In the genomic region with DNA sequence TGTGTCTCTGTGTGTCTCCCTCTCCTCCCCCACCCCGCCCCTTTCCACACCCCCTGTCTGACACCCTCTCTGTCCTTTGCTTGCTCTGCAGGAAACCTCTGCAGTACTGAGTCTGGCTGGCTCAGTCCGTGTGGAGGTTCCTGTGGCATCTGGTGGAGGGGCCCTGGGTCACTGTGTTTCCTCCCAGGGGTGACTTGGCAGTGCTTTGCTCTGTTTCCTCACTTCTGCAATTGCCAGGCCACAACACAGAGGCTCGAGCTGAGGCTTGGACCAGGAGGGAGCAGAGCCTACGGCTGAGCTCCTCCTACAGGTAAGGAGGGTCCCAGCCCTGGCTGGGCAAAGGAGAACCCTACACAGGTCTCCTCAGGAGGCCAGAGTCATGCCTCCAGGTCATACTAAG, we compare ENCODE assay signal across 8 mouse cellular contexts. TPM values are rescaled to one million over a fixed set of nuclear protein-coding genes. Genes with fewer than 3 reads are reported as not detected.
DNase-seq lines count a peak whose midpoint lies in the region; ATAC-seq and TF ChIP-seq lines count a peak whose summit lies in the region.

A gene (plus strand): TSS at position 103 of the 400 bp plus-strand sequence.

- H3K27me3 ChIP-seq in kidney, embryonic 16.5 days (ENCODE audit: insufficient read depth, low read length) = no peaks in the 10 kb centered on the region
- H3K27me3 ChIP-seq in heart, embryonic 16.5 days (ENCODE audit: control insufficient read depth, insufficient read depth, low read length) = no peaks in the 10 kb centered on the region
- H3K27me3 ChIP-seq in lung, embryonic 16.5 days (ENCODE audit: control insufficient read depth, insufficient read depth, low read depth, low read length) = no peaks in the 10 kb centered on the region
- H3K27me3 ChIP-seq in hindbrain, postnatal 0 days (ENCODE audit: insufficient read depth, low read length) = no peaks in the 10 kb centered on the region

- whole genome bisulfite sequencing in kidney, embryonic 16.5 days = 30% methylated on average over 4 of the region's 4 CpGs
- WGBS in heart, embryonic 16.5 days = 16% methylated on average over 4 of the region's 4 CpGs
- 16% methylated on average over 4 of the region's 4 CpGs for WGBS in lung, embryonic 16.5 days
- WGBS in hindbrain, postnatal 0 days = 40% methylated on average over 4 of the region's 4 CpGs

- no peak for ATAC-seq in kidney, embryonic 16.5 days (ENCODE audit: low FRiP score, low TSS enrichment)
- ATAC-seq in heart, embryonic 16.5 days (replicated peaks; ENCODE audit: extremely low read depth, insufficient read depth, low FRiP score) = peak; percentile 51; the same call in 1 of the 2 replicates
- peak; percentile 70 for ATAC-seq in lung, embryonic 16.5 days (ENCODE audit: low read depth)
- no peak for ATAC-seq in hindbrain, postnatal 0 days

- peak; percentile 29 to 52 for DNase-seq in kidney, postnatal 36 days
- DNase-seq in adrenal gland, postnatal 36 days = peak; percentile 16 to 43
- DNase-seq in cerebellum, adult 11-12 months = no peak
- DNase-seq in testis, postnatal 10 days (ENCODE audit: low spot score) = no peak
- DNase-seq in hindbrain, postnatal 0 days (ENCODE audit: low spot score) = no peak

- H3K4me2 ChIP-seq in kidney, embryonic 16.5 days (replicated peaks; ENCODE audit: low read depth, low read length) = no peak within 1 kb of the TSS
- H3K4me2 ChIP-seq in heart, embryonic 16.5 days (ENCODE audit: low read depth, low read length) = no peak within 1 kb of the TSS
- H3K4me2 ChIP-seq in lung, embryonic 16.5 days (ENCODE audit: low read depth, low read length) = no peak within 1 kb of the TSS
- no peak within 1 kb of the TSS for H3K4me2 ChIP-seq in hindbrain, postnatal 0 days (ENCODE audit: low read depth, low read length)

- H3K27ac ChIP-seq in kidney, embryonic 16.5 days (ENCODE audit: low read length) = no peak within 1 kb of the TSS
- no peak within 1 kb of the TSS for H3K27ac ChIP-seq in heart, embryonic 16.5 days (ENCODE audit: low read length)
- H3K27ac ChIP-seq in lung, embryonic 16.5 days (ENCODE audit: low read length) = no peak within 1 kb of the TSS
- no peak within 1 kb of the TSS for H3K27ac ChIP-seq in hindbrain, postnatal 0 days

- no peak within 1 kb of the TSS for H3K9ac ChIP-seq in kidney, embryonic 16.5 days (replicated peaks; ENCODE audit: low read length)
- H3K9ac ChIP-seq in heart, embryonic 16.5 days (ENCODE audit: low read length) = no peak within 1 kb of the TSS
- peak within 1 kb of the TSS; percentile 1; the same call in 1 of the 2 replicates for H3K9ac ChIP-seq in lung, embryonic 16.5 days (ENCODE audit: low read length)
- H3K9ac ChIP-seq in hindbrain, postnatal 0 days (replicated peaks; ENCODE audit: low read length) = no peak within 1 kb of the TSS

- 0 out of 2 replicates have a peak, but pooled peaks cover 1% of the 10 kb centered on the region for H3K9me3 ChIP-seq in kidney, embryonic 16.5 days (ENCODE audit: low read length)
- H3K9me3 ChIP-seq in heart, embryonic 16.5 days (replicated peaks; ENCODE audit: control insufficient read depth, low read length) = no peaks in the 10 kb centered on the region
- no peaks in the 10 kb centered on the region for H3K9me3 ChIP-seq in lung, embryonic 16.5 days (ENCODE audit: control insufficient read depth, low read length)
- H3K9me3 ChIP-seq in hindbrain, postnatal 0 days (ENCODE audit: low read length) = no peaks in the 10 kb centered on the region

- H3K4me1 ChIP-seq in kidney, embryonic 16.5 days (ENCODE audit: insufficient read depth, low read length) = no peaks in the 10 kb centered on the region
- H3K4me1 ChIP-seq in heart, embryonic 16.5 days (ENCODE audit: control insufficient read depth, insufficient read depth, low read length) = peaks cover 3% of the 10 kb centered on the region
- H3K4me1 ChIP-seq in lung, embryonic 16.5 days (replicated peaks; ENCODE audit: control insufficient read depth, insufficient read depth, low read length) = peaks cover 2% of the 10 kb centered on the region
- no peaks in the 10 kb centered on the region for H3K4me1 ChIP-seq in hindbrain, postnatal 0 days (ENCODE audit: insufficient read depth, low read length)

- no peak within 1 kb of the TSS for H3K4me3 ChIP-seq in kidney, embryonic 16.5 days (ENCODE audit: low read length)
- no peak within 1 kb of the TSS for H3K4me3 ChIP-seq in heart, embryonic 16.5 days (ENCODE audit: low read length)
- no peak within 1 kb of the TSS for H3K4me3 ChIP-seq in lung, embryonic 16.5 days (ENCODE audit: low read length)
- no peak within 1 kb of the TSS for H3K4me3 ChIP-seq in hindbrain, postnatal 0 days (ENCODE audit: low read length)

- no peaks in the 10 kb centered on the region for H3K36me3 ChIP-seq in kidney, embryonic 16.5 days (ENCODE audit: insufficient read depth, low read length)
- no peaks in the 10 kb centered on the region for H3K36me3 ChIP-seq in heart, embryonic 16.5 days (ENCODE audit: control insufficient read depth, insufficient read depth)
- H3K36me3 ChIP-seq in lung, embryonic 16.5 days (ENCODE audit: control insufficient read depth, insufficient read depth, low read length) = no peaks in the 10 kb centered on the region
- no peaks in the 10 kb centered on the region for H3K36me3 ChIP-seq in hindbrain, postnatal 0 days (ENCODE audit: insufficient read depth, low read length)

- no peak for TF ChIP-seq CTCF in hindbrain, postnatal 0 days (IDR thresholded peaks at IDR 0.05; ENCODE audit: low read depth)

RNA-seq across cellular contexts. Expression of the gene that starts here (rescaled TPM):
- 0.29 and 0.54 TPM in 2 replicates for polyA plus RNA-seq in kidney, embryonic 16.5 days (2015; fragmentation: Nextera tagmentation; extraction: Ambion mirVana)
- 1 to 10 TPM; 1.6 to 2.1 TPM for total RNA-seq in adrenal gland, postnatal 36 days (2021)
- 0.60 and 0.68 TPM in 2 replicates for polyA plus RNA-seq in heart, embryonic 16.5 days (2015; fragmentation: Nextera tagmentation; extraction: Ambion mirVana)
- polyA plus RNA-seq in lung, embryonic 16.5 days (2015; fragmentation: Nextera tagmentation; extraction: Ambion mirVana) = 1.1 and 1.2 TPM in 2 replicates
- total RNA-seq in hindbrain, postnatal 0 days (2014; rRNA removed) = 0.32 and 0.63 TPM in 2 replicates
- polyA plus RNA-seq in hindbrain, postnatal 0 days (2015; fragmentation: Nextera tagmentation; extraction: Ambion mirVana) = 0.61 and 0.64 TPM in 2 replicates

Comparison
In these comparisons a context has a peak if more than half of its experiments do, and no peak if none do; other contexts are left out.
1. Peak in ATAC-seq in heart, embryonic 16.5 days; RNA of the gene not detected or under 1 TPM.
2. DNase-seq: peak in kidney, postnatal 36 days (2 of 2) and adrenal gland, postnatal 36 days (2 of 2); none in cerebellum, adult 11-12 months (single experiment), testis, postnatal 10 days (single experiment) and hindbrain, postnatal 0 days (single experiment).